Mouse (Mus musculus): ENCODE measurements around the gene Gm17268.

The Gm17268 gene

DNA sequence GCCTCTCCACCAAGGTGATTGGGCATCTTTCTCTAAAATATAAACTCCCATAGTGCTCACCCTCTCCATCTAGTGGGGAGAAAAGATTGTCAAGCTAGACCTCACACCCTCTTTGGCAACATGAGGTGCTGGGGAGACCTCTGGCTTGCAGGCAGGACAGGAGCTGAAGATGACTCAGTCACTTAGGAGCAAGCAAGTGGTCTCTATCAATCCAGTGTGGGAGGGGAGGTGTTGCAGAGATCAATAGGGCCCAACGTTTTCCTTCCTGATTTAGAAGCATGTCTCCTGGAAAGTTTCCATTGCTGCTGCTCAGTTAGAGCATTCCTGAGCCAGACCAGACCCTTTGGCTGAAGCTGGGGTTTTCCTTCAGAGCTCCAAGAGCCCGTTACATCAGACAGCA, at the start of gene Gm17268:
Gene Gm17268, minus strand, starts transcription at position 28 of the 400 bp plus-strand sequence.
- DNase-seq (ENCODE audit: low spot score), result no peak

GRCm38 (mm10) chr11:82084360-82084759, 46.0 kb upstream of the Gm17268 start:
- no peak for DNase-seq (ENCODE audit: low spot score)

- no peak for DNase-seq (ENCODE audit: low spot score)
Observed at GRCm38 (mm10) chr11:82080865-82081264, 42.5 kb upstream of the Gm17268 start.

DNA sequence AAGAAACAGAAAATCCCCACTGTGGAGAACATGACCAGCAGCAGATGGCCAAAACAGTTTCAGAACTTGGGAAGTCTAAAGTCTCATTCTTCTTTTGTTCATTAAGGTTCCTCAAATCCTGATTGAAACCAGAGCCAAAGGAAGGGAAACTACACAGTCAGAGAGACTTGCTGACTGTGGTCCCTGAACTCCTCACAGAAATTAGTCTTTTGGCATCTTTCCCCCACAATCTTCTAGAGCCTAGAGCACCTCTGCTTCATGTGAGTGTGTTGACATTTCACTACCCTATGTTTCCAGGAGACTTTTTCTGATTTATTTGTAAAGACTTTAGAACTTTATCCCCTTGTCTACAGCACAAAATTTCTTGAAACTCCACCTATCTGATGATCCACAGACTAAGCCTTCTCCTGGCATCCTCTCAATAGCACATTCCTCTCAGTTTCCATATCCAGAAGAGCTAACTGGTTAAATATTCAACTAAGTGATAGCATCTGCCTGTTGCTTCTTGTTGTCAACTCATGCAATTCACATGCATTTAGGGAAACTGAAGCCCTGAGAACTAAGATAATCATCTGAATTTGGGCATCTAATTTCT, 39.9 kb upstream of the Gm17268 start:
- DNase-seq (ENCODE audit: low spot score), result no peak

- DNase-seq (ENCODE audit: low spot score), result no peak
Observed at GRCm38 (mm10) chr11:82077031-82077430, 38.7 kb upstream of the Gm17268 start.

GRCm38 (mm10) chr11:82073686-82074085, 35.3 kb upstream of the Gm17268 start:
- no peak for DNase-seq (ENCODE audit: low spot score)

DNA sequence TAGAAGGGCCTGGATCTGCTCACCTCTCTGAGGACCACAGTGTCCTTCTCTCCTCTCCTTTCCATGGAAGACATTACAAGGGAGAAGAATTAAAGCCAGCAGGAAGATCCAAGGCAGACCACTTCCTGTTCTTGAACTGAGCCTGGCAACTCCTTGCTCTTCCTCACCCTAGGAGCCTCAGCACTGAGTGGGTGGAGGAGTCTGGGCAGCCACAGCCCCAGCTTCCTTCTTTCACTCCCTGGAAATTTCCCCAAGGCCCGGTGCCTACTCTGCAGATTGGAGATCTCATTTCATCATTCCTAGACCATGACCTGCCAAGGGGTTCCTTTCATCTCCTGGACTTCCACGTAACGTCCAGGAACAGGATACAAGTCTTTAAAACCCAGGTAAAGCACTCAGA, 34.6 kb upstream of the Gm17268 start:
- no peak for DNase-seq (ENCODE audit: low spot score)

DNA sequence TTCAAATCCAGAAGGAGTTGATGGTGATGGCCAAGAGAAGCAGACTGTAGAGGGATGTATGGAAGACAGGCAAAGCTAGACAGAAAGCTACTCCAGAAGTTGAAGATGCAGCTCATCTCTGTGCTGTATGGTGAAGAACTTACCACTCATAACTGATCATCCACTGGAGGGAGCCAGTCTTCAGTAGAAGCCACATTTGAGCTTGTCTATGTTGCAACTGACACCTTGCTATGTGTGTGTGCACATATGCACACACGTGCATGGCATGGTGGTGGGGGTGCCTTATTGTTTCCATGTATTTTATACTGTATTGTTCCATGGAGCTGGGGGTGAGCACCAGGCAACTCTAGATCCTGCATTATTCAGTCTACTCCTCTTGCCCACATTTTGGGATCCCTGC, 34.0 kb upstream of the Gm17268 start:
- no peak for DNase-seq (ENCODE audit: low spot score)

DNA sequence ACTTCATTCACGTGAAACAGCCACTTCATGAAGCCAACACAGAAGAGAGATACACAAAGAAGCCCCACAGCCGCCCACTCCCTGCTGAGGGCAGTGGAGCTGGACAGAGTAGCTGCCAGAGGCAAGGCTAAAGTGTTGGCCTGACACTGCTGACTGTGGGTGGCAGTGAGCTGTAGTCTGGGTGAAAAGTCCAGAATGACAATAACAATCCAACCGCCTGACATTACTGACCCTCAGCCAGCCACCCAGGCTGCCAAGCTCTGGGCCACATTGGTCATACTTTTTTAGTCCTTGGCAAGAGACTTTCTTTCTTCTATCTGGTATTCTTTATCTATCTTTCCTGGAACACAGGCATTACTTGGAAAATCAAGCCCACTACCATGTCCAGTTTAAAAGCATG, 32.7 kb upstream of the Gm17268 start:
- DNase-seq (ENCODE audit: low spot score), result no peak

DNA sequence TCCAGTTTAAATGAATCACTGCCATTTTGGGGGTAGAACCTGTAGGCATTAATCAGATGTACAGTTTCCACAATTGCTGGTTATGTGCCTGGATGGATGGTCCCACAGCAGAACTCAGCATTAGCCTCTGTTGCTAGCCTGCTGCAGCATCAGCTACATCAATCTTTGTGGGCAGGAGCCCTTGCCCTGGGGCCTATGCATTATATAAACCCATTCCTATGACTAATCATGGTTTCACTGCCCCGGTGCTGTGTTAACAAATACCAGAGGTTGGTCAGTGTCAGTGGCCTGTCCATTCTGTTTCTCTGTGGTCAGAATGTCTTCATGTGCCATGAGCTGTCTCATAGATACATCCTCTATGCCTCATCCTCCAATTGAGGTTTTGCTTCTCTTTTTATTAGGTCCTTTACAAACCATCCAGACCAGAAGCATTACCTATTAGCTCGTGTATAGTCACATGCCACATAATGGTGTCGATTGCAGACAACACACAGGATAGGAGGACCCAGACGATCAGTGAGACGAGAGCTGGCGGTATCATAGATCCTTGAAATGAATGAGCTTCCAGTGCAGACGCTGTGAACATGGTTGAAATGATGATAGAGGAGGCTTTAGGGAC, 28.7 kb upstream of the Gm17268 start:
- no peak for DNase-seq (ENCODE audit: low spot score)

GRCm38 (mm10) chr11:82063454-82063853, 25.1 kb upstream of the Gm17268 start:
- DNase-seq (ENCODE audit: low spot score), result no peak

DNA sequence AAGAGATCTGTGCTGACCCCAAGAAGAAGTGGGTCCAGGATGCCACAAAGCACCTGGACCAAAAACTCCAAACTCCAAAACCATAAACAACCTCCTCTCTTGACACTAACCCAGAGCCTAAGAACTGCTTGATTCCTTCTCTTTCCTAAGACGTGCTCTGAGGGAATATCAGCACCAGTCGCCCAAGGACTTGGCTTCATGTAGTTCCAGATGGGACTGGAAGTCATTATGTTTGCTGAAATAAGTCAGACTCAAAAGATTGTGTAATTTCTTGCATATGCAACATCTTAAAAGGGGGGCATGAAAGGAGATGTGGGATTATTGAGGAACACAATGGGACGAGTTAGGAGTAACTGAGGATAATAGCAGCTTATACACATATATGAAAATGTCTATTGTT, 23.9 kb upstream of the Gm17268 start:
- DNase-seq (ENCODE audit: low spot score), result no peak

- DNase-seq (ENCODE audit: low spot score), result no peak
Observed at GRCm38 (mm10) chr11:82057646-82058045, 19.3 kb upstream of the Gm17268 start, which contains the start of gene Ccl11. TSS of gene Ccl11 (plus strand) at chr11:82057823.

DNA sequence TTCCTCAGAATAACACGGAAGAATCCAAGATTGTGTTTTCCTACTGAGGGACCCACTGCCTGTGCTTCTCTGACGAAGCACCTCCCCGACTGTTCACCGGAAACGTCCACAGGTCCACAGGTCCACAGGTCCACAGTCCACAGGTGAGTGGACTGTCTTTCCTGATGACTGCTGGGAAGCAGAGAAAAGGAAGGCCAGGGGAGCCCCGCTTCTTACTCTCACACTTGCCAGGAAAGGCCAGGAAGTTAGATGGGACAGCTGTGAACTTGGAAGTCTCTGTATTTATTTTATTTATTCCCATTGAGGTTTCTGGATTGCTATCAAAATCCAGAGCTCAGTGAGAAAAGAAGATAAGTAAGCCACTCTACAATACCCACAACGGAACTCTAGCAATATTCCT, 15.5 kb upstream of the Gm17268 start:
- no peak for DNase-seq (ENCODE audit: low spot score)

GRCm38 (mm10) chr11:82047746-82048415, 9.5 kb upstream of the Gm17268 start:
- peak; percentile 20 for DNase-seq (ENCODE audit: low spot score)

DNA sequence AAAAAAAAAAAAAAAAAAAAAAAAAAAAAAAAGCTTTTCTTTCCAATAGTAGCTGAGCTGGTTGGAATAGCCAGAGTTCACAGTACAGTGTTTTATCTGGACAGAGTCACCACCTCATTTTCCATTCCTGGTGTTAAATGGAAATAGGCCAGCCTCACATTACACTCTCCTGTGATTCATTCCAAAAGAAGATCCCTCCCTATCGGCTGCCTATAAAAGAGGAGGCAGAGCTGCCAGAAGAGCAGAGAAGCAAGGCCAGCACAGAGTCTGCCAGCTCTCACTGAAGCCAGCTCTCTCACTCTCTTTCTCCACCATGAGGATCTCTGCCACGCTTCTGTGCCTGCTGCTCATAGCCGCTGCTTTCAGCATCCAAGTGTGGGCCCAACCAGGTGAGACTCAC, 7.1 kb upstream of the Gm17268 start, which contains the start of gene Ccl7:
Gene Ccl7, plus strand, starts transcription at position 242 of the 400 bp plus-strand sequence.
- peak; percentile 14 for DNase-seq (ENCODE audit: low spot score)

DNA sequence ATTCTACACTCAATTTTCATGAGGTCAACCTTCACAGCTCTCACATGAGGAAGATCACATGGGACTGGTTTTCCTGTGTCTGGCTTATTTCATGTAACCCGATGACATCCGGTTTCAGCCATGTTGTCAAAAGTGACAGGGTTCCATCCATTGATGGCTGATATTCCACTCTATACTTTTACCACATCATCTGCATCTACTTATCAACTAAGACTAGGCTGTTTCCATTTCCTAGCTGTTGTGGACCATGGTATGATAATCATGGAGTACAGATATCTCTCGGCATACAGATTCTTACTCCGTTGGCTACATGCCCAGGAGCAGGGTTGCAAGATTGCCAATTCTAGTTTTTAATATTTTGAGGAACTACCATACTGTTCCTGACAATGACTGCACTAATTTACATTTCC, 3.3 kb upstream of the Gm17268 start:
- no peak for DNase-seq (ENCODE audit: low spot score)

DNA sequence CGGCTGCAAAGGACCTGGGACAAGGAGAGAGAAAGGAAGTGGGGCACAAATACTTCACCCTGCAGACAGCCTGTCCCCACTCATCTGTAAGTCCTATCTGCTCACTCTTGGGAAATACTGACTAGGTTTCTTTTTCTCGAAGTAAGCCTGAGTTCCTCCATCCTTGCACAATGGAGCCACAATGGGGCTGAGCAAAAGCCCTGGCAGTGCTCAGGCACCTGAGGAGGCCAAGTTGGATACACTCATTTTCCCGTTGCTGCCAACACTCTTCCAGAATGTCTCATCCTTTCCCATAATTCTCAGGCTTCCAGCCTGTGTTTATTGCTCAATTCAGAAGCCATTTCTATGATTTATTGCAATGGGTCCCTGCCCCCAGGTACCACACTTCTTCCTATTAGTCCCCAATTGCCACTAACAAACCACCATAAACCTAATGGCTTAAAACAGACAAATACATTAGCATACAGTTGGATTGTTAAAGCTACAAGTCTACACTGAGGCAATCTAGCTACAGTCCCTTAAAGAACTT, 834 bp upstream of the Gm17268 start:
- no peak for DNase-seq (ENCODE audit: low spot score)

- no peak for DNase-seq (ENCODE audit: low spot score)
Observed at GRCm38 (mm10) chr11:82035857-82036256, 2.5 kb downstream of the Gm17268 start.

DNA sequence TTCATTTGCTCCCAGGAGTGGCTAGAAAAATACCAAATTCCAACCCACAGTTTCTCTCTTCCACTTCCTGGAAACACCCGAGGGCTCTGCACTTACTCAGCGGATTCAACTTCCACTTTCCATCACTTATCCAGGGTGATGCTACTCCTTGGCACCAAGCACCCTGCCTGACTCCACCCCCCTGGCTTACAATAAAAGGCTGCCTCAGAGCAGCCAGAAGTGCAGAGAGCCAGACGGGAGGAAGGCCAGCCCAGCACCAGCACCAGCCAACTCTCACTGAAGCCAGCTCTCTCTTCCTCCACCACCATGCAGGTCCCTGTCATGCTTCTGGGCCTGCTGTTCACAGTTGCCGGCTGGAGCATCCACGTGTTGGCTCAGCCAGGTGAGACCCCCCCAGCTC, 3.0 kb downstream of the Gm17268 start, which contains the start of gene Ccl2:
Gene Ccl2, plus strand, starts transcription at position 216 of the 400 bp plus-strand sequence.
- DNase-seq (ENCODE audit: low spot score), result peak; percentile 31

- no peak for DNase-seq (ENCODE audit: low spot score)
Observed at GRCm38 (mm10) chr11:82034446-82034845, 3.9 kb downstream of the Gm17268 start.

DNA sequence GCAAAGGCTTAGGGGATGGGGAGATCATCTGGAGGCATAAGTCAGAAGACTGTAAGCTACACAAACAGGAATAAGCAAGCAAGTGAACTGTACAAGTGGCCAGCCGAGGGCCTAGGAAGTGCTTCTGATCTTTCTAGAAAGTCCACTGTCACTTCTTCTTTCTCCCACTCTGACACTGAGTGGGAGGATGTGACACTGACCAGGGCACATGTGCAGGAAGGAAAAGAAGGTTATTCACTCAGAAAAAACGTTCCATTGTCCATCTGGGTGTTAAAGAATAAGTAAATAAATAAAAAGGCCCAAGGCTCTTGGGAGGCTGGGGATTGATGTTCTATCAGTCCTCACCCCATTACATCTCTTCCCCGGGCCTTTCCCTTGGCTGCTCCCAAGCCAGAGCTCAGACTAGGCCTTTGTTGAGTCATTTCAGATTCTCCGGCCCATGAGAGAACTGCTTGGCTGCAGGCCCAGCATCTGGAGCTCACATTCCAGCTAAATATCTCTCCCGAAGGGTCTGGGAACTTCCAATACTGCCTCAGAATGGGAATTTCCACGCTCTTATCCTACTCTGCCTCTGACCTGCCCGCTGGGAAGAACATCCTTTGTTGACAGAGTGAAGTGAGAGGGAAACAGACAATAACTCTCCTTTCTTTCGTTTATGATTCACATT, 5.6 kb downstream of the Gm17268 start:
- DNase-seq (ENCODE audit: low spot score), result peak; percentile 46
